Mouse (Mus musculus) hematopoietic stem cell, adult 5-6 weeks (primary cell): ENCODE data around the gene Ccdc6. TPM values are rescaled to one million over a fixed set of nuclear protein-coding genes. Genes with fewer than 3 reads are reported as not detected.

ENCODE experiments used
- ATAC-seq, 2 experiments: fragments of 125-278 bp in 1 of 2; replicated peaks in 1 of 2; 2 replicates each; pipeline ENCODE4 v1.8.0; 2016 to 2017; ENCODE audit warnings: inconsistent platforms in 2 of 2, mild to moderate bottlenecking in 2 of 2, moderate number of reproducible peaks in 2 of 2, low read depth in 1 of 2, moderate TSS enrichment in 1 of 2; ENCODE audit not compliant: low FRiP score in 2 of 2, poor library complexity in 2 of 2, severe bottlenecking in 2 of 2, insufficient read depth in 1 of 2, low TSS enrichment in 1 of 2
- total RNA-seq: library from RNA; stranded (forward); fragments of 172-1452, 232-1000 nt; gene quantifications from 2 replicates; pipeline ENCODE4 v1.2.3, GENCODE M21; 2017

Gene Ccdc6
- total RNA-seq, 1 experiment from 2014 or later = 23.6 TPM

DNA sequence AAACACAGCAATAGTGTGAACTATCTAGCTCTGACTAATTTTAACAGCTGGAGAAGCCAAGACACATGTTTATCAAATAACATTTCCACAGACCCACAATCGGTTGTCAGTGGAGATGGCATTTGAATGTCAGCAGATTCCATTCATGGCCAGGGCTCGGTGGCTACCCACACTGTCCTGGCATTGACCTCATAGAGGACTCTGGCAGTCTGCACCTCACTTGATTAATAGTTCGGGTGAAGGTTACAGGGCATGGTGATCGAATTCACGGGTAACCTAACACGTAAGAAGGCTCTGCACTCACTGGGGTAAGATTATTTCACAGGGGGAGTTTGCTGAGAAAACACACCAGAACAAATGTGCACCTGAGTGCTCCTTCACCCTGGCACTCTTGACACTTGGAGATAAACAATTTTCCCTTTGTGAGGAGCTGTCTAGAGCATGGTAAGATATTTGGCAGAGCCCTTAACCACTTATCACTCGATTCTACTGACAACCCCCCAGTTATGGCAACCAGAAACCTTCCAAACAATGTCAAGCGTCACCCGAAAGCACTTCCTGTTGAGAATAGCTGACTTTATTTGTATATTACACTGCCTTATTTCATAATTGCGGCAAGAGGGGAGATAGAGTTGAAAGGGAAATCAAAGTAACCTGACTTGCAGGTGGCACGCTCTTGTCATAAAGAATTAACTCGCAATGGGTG, 11.5 kb upstream of the Ccdc6 start:
- no peak for ATAC-seq

DNA sequence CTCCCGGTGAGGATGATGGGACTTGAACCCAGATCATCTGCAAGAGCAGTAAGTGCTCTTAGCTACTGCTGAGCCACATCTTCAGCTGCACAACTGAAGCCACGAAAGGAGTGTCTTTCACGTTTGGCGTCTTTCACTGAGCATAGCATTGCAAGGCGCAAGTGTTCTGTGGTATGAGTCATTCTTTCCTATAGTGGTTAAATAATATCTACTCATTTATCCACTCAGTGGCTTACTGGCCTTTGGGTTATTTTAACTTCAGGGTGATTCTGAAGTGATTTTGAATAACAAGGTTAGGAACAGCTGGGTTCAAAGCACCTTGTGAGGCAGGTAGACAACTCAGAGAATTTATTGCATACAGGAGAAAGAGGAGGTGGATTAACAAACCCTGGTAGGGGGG, 8.1 kb upstream of the Ccdc6 start:
- ATAC-seq = no peak

DNA sequence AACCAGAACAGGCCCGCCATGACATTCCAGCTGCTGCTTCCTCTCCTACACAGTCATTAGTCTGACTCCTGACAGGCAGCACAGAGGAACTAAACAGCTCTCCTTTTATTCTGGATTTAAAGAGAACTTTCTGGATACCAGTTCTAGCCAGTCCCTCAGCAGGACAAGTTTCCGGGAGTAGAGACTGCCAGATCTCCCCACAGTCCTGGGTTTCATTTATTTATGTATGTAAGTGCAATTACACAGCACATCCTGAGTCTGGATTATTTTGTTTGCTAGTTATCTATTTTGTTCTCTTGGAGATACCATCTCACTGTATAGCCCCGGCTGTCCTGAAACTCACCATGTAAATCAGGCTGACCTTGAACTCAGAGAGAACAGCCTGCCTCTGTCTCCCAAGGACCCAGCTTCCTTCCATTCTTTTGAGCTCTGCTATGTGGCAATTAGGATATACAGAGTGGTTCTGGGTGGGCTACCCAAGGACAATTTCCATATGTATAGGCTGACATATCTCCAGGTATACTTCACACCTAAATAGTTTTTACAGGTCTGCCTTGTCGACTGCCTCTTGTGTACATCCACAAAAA, 5.0 kb upstream of the Ccdc6 start:
- ATAC-seq = no peak

DNA sequence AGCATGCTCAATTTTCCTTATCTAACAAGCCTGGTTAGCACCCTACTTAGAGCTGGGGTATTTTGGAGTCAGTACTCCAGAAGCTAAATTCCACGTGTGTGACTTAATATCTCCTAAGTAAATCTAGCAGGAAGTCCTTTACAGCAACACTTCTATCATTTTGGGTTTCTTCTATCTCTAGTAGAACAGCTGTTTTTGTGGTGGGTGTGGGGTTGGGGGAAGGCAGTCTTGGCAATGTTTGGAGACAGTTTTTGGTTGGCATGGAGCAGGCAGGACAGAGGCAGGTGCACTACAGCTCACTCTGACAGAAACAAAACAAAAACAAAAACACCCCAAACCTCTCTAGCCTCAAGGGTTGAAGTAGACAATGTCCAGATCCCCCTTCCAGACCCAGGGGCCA, 3.1 kb upstream of the Ccdc6 start:
- ATAC-seq = no peak

DNA sequence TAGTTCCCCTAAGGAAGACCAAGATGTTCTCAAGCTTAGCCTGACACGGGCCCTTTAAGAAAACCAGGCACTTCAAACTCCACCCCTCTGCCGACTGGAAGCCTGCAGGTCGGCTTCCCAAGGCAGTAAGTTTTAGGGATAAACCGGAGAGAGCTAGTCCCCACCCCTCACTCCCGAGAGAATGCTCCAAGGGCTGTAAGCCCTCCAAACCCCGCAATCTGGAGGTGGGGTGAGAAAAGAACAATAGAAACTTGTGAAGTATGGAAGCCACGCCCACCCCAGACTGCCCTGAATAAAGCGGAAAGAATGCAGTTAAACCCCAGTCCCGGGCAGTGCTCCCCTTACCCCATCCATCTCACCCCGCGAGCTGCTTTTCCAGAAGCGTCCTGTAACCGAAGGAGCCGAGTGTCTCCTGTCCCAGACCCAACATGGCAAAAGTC, 1.9 kb upstream of the Ccdc6 start:
- peak; percentile 51 to 52 for ATAC-seq

DNA sequence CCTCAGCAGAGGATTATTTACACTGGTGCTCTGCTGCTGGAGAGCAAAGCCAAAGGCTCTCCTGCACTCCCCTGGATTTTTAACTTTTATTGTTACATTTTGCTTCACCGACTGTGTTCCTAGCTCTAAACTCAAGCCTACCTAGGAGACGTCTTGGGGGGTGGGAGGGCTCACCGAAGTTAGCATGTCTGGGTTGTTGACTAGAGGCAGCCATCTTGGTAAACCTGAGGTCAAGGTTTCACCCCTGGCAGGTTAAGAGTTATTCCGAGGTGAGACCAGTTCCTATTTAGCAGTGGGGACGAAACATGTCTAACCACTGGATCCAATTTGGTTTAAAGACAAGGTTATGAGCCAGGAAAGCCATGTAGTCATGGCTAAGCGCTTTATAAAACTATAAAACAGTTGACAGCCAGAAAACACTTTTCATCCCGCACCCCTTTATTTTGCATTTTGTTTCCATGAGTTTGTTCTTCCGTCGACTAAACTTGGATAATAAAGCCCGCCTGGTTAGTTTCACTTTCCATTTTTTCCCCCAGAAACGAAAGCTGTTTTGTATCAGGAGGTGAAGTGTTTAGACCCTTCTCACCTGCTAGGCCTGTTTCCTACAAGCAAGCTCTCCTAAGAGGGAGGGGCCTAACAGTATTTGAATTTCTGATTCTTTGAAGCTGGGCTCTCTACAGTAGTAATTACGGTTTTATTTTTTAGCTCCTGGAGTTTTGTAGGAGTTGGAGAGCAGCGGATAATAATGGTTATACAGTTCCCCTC, 1.2 kb upstream of the Ccdc6 start:
- ATAC-seq = peak in 1 of 2 experiments; percentile 7; a peak in 1 of 4 replicates

DNA sequence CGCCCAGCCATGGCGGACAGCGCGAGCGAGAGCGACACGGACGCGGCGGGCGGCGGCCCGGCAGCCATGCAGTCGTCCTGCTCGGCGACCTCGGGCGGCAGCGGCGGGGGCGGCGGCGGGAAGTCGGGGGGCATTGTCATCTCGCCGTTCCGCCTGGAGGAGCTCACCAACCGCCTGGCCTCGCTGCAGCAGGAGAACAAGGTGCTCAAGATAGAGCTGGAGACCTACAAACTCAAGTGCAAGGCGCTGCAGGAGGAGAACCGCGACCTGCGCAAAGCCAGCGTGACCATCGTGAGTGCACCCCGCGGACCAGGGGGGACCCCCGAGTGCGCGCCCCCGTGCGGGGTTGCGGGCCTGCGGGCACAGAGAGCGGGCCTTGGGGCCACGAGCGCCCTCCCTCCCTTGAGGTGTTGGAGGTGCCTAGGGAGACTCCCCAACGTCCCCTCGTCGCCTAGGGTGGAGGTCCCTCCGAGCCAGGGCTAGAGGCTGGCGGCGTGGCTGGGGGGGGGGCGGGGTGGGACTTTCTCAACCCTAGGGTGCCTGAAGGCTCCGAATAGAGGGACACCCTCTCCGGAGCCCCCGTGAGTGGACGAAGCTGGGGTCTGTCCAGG, 475 bp downstream of the Ccdc6 start:
- no peak for ATAC-seq

DNA sequence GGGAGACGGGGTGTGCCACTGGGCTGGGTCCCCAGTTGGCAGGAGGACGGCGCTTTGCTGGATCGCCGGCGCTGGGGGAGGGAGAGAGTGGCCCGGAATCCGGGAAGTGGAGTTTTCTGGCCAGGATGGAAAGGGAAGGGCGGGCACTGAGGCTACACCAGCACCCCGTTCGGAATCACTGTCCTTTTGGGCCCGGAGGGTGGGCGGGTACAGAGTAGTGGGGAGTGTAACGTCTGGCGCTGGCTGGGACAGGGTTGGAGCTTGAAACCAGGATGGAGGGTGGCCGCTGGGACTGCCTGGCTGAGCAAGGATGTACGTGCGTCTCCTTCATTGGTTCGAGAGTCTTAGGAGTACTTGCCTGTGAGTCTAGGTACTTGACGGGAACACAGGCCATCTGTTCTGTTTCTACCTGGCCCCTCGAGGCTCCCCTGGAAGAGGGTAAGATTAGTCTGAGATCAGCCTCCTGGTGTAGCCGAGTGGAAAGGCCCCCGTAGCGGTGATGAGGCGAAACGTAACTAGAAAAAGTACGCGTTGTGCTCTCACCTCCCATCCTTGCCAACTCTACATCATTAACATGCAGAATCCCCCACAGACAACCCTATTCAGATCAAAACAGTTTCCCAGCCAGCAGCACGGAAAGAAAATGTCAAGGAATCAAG, 1.1 kb downstream of the Ccdc6 start:
- 0 out of 4 replicates have a peak, but pooled peaks of 1 of the 2 experiments have one; percentile 4 for ATAC-seq

DNA sequence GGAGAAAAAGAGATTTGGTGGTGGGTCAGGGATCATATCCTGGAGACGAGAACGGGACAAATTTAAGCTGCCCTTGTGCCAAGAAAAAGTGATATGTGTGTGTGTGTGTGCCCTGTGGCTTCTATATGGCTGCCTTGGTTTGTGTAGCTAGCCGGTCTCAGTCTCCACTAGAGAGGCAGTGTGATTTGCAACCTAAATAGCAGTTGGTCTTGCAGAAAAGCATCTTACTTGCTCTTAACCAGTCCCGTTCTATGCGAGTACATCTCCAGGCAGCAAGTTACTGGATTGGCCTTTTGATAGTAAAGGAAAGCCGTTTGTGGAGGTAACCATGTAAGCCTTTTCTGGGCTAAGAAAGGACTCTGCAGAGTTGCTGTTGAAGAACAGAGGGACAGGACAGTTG, 1.7 kb downstream of the Ccdc6 start:
- no peak for ATAC-seq

DNA sequence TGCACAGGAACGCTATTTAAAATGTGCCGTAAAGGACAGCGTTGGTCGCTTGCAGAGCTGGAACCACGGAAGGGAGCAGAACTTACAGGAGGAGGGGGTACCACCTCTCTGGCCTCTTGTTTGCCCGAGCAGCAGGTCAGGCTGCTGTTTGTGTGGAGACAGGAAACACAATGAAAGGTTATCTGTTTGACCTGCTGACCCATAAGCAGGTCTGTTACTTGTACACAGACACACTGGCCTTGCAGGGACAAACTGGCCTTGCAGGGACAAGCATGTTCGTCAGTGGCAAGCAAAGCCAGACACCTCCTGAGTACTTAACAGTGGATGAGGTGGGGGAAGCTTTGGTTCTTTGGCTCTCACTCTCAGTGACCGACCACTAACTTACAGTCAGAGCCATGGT, 2.1 kb downstream of the Ccdc6 start:
- no peak for ATAC-seq

DNA sequence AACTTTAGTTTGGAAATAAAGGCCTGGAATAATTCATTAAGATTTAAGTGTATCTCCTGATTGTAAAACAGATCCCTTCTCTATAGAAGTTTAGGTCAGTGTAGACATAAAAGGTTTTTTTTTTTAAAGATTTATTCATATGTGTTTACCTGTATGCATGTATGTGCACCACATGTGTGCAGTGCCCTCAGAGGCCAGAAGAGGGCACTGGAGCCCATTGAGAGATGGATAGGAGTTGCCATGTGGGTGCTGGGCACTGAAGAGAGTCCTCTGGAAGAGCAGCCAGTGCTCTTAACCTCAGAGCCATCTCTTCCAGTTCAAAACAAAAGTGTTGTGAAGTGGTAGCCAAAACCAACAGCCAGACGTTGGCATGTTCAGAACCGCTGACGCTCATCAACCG, 5.2 kb downstream of the Ccdc6 start:
- no peak for ATAC-seq

DNA sequence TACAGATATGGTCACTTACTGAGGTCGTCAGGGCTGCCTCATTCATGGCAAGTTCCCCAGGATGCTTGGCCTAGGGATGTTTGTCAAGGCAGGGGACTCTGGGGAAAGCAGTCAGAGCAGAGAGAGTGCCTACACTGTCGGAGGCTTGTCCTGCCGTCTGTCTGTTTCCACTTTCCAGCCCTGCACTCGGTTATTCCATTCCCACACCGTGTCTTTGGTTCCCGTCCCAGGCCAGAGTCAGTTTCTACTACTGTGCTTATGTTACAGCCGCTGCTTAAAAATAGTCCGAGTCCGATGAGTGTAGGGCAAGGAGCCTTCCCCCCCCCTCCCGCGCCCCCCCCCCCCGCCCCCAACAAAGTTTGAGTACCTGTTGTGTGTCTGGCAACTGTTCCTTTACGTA, 11.1 kb downstream of the Ccdc6 start:
- ATAC-seq = no peak

DNA sequence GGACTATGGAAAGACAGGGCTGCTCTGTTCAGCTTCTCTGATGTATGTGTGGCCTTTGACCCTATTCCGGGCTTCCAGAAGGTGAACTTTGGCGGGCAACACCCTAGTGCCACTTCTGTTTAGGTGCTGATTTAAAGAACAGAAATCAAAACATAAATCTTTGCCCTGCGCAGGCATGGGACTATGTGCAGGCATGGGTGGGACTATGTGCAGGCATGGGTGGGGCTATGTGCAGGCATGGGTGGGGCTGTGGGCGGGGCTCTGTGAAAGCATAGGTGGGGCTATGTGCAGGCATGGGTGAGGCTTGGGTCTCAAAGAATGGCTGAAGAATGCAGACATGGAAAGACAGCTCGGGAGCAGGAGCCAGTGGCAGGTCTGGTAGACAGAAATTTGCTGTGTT, 13.1 kb downstream of the Ccdc6 start:
- no peak for ATAC-seq

DNA sequence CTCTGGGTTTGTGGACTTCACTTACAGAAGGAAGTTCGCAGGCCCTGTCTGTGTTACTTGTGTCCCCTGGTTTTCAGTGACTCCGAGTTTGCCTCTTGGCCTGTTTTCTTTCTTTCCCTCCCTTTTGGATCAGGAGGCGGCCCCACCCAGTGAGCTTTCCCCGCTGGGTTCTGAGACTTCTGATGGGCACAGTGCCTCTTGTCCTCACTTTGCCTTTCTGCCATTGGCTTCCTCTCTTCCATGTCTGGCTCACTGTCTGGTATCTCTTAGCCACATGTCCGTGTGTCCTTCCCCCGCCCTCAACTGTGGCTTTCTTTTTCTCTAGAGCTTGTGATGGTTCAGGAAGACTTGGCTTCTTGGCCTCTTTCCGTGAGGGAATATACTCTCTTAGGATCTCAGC, 13.9 kb downstream of the Ccdc6 start:
- no peak for ATAC-seq

DNA sequence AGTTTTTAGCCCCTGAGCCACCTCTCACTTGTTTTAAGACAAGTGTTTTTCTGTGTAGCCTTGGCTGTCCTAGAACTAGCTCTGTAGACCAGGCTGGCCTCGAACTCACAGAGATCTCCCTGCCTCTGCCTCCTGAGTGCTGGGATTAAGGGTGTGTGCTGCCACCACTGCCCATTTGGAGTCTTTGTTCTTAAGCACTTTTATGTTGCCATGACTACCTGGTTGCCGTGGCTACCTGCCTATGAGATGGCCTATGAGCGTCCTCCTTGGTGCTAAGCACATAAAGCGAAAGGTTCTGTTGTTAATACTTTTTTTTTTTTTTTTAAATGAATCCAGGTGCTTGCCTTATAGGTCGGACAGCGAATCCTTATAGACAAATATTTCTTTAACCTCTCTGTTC, 14.7 kb downstream of the Ccdc6 start:
- ATAC-seq = no peak

DNA sequence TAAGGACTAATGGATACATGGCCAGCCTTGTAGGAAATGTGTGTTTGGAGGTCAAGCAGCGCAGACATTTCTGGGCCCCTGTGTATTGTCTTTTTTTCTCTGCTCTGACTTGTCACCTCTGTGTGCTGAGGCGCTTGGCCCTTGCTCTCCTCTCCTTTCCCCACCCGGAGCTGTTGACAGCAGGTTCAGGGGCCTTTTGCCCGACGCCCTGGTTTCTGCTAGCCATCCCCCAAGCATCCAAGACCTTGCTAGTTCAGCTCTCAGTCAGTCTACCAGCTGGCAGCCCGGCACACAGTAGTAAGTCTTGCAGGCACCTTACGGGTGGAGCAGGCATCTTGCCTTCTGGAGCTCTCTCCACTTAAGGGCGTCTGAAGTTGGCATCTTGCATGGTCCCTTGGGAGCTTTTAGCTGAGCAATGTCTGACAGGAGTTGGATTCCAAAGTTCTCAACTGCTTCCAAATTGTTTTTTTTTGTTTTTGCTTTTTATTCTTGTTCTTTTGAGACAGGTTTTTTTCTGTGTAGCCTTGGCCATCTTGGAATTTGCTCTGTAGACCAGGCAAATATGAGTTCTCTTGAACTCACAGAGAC, 17.2 kb downstream of the Ccdc6 start:
- ATAC-seq = no peak

DNA sequence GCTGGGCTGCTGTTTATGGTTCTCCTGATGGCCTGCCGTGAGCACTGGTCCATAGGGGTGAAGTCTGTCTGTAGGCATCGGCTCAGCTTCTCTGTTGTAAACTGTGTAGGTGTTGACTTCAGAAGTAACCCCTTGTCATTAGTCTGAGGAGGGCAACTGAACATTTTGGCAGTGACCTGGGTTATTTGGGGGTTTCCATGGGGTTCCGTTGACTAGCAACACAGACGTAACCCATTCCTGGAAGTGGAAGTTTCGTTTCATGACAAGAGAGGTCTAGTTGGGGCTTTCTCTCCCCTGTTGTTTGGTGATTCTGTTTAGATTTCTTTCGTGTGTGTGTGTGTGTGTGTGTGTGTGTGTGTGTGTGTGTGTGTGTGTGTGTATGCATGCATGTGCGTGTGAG, 19.5 kb downstream of the Ccdc6 start:
- no peak for ATAC-seq
